Mouse (Mus musculus): ENCODE results near the gene Olfr95.
"Not testable (repeated sequence)": the region's sequence is repeated elsewhere in the genome, so short reads cannot be mapped to it uniquely, and the experiment has no call there.

Olfr95 gene

DNA sequence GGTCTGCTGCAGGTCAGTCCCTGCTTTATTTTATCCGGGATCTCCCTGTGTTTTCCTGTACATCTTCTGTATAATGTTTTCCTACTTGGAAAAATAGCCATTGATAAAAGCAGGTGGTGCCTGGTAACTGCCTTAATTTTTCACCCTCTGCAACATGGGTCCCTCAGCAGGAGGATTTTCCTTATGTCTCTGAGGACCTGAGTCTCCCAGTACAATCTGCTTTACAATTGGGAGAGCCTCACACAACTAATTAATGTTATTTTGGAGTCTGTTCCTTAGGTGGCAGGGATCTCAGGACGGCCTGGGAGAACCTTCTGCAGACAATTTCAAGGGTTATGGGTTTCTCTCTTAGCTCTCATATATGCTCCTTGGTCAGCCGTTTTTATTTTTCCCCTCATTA is at the start of gene Olfr95:
Gene Olfr95, minus strand, starts transcription at position 101 of the 400 bp plus-strand sequence.
- DNase-seq (ENCODE audit: low read depth, low spot score) = no peak

DNA sequence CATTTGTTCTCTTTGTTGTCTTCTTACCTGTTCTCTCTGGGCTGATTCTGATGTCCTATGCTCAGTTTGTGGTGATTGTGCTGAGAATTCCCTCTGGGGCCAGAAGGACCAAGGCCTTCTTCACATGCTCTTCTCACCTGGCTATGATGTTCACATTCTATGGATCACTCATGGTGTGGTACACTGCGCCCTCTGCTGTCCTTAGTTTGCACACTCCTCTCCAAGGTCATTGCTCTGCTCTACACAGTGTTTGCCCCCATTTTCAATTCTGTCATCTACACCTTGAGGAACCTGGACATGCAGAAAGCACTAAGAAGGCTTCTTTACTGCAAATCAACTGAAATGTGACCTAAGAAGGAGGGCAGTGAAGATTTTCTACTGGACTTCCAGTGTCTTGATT is 37.6 kb upstream of the Olfr95 start:
- DNase-seq (ENCODE audit: low read depth, low spot score) = no peak

DNA sequence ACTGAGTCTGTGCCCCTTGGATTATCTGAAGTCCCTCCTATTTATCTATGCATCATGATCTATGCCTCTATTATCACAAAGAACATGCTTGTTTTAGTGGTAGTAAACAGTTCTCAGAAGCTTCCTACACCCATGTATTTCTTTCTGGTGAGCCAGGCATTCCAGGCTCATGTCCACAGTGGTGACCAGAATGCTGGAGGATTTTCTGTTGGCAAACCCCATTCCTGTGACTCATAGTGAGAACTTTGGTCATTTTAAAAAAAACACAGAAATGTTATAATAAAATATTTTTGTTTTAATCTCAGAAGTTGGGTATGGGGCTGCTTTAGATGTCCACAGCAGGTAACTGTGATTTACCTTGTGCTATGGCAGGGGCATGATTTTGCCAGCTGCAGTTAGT is 36.5 kb upstream of the Olfr95 start:
- no peak for DNase-seq (ENCODE audit: low read depth, low spot score)

DNA sequence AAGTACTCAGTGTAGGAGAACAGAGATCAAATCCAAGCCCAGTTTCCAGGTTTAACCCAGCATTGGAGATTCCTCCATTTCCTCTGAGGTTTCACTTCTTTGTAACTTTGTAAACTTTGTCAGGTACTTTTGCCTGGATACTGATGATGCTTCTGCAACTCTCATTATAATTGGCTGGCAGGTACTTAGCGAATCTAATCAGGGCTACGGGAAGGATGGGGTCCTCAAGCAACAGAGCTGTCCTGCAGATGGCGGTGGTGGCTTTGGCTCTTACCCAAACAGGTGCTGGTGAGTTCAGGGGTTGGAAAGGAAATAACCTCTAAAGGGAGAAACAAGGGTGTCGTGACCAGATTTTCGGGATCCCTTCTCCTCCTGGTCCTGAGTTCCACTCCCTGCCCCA is 33.8 kb upstream of the Olfr95 start:
- DNase-seq (ENCODE audit: low read depth, low spot score) = peak; percentile 40

DNA sequence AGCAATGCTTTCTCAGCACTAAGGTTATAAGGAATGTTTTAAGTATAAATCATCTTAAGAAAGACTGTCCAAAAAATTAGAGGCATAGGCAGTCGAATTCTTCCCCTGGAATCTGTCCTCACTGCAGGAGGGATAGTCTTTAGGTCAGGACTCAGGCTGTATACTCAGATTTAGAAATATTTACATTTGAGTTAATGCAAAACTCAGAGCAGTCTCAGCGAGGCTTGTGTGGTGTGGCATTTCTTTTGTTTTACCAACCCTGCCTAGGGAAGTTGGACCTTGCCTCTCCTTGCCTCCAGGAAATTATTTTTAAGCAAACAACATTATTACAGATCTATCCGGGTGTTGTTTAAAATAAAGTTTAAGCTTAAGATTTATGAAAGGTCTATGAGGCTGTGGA is 29.3 kb upstream of the Olfr95 start:
- no peak for DNase-seq (ENCODE audit: low read depth, low spot score)

DNA sequence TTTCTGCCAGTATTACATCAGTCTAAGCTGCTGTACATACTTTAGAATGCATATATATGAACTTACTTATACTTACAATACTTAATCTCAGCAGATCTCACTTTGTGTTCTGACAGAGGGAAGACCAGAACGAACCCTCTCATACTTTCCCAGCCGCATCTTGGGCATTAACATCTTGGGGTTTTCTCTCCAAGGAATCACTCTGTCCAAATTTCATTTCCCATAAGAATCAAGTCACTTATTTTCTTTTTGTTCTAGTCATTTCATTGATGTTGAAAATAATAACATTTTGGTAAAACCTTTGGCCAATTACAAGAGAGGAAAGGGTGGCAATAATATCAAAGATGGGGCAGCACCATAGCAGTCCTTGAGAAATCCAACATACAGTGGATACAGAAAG is 24.3 kb upstream of the Olfr95 start, which contains the start of gene Olfr97:
Gene Olfr97, minus strand, starts transcription at position 101 of the 400 bp plus-strand sequence.
- DNase-seq (ENCODE audit: low read depth, low spot score) = not testable (repeated sequence)

DNA sequence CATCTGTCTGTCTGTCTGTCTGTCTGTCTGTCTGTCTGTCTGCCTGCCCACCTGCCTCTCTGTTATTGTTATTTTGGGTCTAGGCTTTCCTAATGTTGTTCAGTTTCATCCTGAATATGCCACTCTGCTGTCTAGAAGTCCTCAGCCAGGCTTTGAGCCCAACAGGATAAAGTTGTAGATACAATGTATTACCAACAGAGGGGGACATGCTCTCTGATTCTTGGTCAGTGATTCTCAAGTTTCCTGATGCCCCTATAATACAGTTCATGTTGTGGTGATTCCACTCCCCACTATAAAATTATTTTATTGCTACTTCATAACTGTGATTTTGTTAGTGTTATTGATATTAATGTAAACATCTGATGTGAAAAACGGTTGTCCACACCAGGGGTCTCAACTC is 9.0 kb upstream of the Olfr95 start:
- no peak for DNase-seq (ENCODE audit: low read depth, low spot score)

DNA sequence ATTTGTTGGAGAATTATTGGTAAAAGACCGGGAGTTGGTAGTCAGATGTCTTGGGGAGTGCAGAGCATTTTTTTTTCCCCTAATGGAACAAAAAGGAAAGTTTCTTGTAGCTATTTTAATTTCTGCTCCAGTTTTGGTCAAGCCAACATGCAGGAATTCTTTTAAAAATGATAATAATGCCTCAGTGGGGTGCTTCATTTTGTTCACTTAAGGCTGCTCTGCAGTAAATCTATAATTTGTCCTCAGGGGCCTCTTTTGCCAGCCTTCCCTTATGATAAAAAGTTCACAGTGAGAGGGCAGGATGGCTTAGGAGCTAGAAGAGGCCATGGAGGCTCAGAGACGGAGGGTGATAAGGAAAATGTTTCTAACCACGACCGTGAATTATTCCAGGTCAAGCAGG is 6.9 kb upstream of the Olfr95 start, which contains the start of gene Olfr96:
Gene Olfr96, plus strand, starts transcription at position 301 of the 400 bp plus-strand sequence.
- no peak for DNase-seq (ENCODE audit: low read depth, low spot score)

DNA sequence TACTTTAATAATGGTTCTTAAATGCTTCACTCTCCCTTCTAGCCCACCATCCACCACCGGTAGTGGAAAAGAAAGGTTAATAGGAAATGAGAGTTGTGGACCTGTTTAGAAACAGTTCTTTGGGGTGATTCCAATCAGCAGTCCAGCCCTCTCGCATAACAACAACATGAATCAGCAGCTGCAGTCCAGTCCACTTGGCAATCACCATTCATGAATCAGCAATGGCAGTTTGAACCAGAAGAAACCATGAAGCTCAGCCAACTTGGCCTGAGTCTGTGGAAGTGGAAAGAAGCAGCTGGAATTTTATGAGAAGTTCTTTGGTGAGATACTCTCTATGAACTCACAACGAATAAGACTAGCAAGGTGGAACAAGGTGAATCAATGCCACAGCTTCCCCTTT is 5.6 kb upstream of the Olfr95 start:
- DNase-seq (ENCODE audit: low read depth, low spot score) = peak; percentile 43

DNA sequence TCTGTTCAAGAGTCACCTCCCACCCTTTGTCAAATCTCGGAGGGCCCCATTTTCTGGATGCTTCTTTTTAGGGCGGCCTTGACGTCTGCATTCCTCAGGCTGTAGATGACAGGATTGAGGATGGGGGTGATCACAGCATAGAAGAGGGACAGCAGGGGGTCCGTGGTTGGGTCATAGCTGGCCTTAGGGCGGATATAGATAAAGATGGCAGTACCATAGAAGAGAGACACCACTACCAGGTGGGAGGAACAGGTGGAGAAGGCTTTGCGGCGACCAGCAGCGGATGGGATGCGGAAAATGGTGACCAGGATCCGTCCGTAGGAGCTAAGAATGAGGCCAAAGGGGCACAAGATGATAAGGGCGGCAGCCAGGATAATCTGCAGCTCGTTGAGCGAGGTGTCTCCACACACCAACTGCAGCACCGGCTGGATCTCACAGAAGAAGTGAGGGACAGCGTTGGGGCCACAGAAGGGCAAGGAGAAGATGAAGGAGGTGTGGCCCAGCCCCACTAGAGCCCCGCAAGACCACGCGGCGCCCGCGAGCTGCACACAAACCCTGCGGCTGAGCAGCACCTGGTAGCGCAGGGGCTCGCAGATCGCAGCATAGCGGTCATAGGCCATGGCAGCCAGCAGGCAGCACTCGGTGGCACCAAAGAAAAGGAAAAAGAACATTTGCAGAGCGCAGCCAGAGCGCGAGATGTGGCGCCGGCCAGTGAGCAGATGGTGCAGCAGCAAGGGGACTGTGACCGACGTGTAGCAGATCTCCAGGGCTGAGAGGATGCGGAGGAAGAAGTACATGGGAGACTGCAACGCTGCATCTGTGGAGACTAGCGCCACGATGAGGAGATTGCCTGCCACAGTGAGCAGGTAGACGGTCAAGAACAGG is 1.8 kb downstream of the Olfr95 start:
- no peak for DNase-seq (ENCODE audit: low read depth, low spot score)

DNA sequence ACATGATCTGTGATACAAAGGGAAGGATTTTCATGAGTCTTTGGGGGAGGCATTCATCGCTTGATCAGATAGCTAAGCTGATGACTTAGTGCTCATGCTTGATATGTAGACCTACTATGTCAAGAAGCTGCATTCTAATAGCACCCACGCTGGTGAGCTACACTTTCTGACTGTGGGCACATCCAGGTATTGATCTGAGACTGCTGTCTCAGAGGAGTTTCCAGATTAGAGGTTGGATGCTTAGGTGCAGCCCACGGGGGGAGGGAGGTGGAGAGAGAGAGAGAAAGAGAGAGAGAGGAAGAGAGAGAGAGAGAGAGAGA is 9.0 kb downstream of the Olfr95 start:
- no peak for DNase-seq (ENCODE audit: low read depth, low spot score)

DNA sequence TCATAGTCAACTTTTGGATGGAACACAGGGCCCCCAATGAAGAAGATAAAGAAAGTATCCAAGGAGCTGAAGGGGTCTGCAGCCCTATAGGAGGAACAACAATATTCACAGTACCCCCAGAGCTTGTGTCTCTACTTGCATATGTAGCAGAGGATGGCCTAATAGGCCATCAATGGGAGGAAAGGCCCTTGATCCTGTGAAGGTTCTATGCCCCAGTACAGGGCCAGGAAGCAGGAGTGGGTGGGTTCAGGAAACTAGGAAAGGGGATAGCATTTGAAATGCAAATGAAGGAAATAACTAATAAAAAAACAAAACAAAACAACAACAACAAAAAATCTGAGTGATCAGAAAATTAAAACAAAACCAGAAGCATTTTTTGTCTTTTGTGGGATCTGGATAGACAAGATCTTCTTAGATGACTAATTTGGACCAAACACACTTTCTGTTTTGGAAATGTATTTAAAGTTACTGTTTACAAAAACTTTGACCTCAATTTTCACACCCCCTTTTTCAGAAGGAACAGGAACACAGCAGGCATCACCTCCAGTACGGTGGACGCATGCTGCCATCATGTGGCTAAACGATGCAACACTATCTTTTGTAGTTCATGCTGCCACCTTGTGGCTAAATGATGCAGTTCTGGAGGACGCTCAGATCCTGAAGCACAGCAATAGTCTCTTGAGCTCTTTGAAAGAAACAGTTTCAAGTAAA is 9.6 kb downstream of the Olfr95 start:
- peak; percentile 58 for DNase-seq (ENCODE audit: low read depth, low spot score)

DNA sequence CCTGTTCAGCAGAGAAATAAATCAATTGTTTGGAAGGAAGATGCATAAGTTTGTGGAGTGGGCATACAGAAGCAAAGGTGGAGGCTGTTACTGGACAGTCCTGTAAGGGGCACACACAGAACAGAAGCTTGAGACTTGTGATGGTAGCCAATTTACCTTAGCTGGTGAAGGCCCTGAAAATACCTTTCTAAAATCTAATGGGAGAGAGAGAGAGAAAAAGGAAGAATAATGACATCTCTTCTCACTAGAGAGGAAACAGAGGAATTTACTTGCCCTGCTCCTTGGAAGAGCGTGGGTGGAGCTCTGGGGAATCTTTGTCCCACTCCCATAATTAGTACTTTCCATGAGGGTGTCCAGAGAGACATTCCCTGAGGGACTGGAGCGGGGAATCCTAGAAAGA is 12.0 kb downstream of the Olfr95 start, which contains the start of gene Olfr94:
Gene Olfr94, minus strand, starts transcription at position 101 of the 400 bp plus-strand sequence.
- no peak for DNase-seq (ENCODE audit: low read depth, low spot score)

DNA sequence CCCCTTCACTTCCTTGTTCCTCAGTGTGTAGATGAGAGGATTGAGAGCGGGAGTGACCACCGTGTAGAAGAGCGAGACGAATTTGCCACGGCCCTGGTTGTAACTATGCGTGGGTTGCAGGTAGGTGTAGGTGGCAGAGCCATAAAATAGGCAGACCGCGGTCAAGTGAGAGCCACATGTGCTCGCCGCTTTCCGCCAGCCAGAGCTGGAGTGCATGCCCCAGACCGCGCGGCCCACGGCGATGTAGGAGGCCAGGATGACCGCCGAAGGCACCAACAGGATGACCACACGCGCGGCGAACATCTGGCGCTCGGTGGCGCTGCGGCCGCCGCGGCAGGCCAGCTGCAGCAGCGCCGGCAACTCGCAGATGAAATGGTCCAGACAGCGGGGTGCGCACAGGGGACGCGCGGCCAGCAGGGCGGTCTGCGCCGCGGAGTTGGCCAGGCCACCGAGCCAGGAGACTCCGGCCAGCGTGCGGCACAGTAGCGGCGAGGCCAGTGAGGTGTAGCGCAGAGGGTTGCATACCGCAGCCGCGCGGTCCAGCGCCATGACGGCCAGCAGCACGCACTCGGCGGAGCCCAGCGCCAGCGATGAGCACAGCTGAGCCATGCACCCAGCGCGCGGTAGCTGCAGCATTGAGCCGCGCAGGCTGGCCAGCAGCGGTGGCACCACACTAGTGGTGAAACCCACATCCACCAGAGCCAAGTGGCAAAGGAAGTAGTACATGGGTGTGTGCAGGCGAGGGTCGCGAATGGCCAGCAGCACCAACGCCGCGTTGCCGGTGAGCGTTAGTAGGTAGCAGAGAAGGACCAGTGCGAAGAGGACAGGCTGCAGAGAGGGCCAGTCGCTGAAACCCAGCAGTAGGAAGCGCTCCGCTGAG is 15.8 kb downstream of the Olfr95 start:
- no peak for DNase-seq (ENCODE audit: low read depth, low spot score)

DNA sequence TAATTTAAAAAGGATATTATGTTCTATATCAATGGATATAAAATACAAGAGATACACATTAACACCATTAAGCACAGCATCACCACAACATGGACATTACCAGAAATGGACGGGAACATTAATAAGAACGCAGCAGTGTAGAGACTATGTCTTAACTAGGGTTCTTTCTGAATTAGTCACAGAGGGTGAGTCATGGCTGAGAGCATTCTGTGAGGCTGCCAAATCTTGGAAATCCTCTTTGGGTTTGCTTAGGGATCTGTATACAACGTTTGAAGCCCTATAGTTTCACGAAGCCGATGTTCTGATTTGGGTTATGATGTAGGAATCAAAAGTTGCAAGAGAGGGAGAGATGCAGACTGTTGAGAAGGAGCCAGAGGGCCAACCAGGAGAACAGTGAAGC is 18.1 kb downstream of the Olfr95 start:
- DNase-seq (ENCODE audit: low read depth, low spot score) = no peak

DNA sequence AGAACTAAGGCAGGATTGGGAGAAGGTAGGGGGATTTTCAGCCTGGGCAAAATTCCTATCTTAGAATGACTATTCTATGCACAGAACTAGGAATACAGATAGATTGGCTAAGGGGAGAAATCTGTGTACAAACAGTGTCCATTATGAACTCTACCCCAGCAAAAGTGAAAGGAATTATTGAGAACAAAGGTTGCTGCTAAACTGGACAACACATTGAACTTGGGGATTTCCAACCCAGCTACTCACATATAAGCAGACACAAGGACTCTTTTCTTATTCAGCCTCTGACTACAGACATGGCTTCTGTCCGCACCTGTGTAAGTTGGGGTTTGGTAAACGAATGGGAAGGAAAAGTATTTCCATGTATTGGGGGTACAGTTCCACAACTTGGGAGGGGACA is 19.3 kb downstream of the Olfr95 start, which contains the start of gene Ubd:
Gene Ubd, plus strand, starts transcription at position 237 of the 400 bp plus-strand sequence.
- DNase-seq (ENCODE audit: low read depth, low spot score) = no peak

DNA sequence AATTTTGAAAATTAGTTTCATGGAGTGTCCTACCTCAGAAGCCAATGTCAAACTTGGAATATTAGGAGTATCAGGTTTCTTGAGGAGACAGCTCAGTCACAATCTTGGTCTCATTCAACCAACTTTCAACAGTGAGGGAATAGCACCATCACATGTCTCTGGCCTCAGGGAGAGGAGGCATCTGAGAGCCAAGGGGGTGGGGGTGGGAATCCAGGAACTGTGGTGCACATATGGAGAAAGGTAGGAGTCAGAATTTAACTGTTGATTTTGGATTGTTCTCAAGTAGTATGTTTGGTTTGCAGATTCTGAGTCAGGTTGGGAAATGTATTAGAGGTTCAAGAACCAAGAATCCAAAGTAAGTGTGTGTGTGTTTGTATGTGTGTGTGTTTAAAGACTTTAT is 19.9 kb downstream of the Olfr95 start:
- no peak for DNase-seq (ENCODE audit: low read depth, low spot score)

DNA sequence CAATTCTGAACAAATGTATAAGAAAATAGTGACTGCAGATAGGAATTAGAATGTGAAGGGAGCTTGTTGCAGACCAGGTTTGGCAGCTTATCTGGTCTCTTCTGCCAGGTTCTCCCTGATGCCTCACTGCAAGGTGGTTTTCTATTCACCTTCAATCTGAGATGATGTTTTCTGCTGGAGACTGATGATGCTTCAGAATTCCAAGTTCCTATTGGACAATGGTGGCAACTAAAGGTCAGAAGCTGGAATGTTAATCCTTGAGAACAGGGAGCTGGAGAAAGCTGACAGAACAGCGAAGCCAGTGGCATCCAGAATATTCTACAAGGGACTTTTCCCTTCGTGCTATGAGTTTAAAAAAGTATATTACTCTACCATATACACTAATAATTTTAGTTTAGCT is 22.2 kb downstream of the Olfr95 start:
- peak; percentile 6 for DNase-seq (ENCODE audit: low read depth, low spot score)

DNA sequence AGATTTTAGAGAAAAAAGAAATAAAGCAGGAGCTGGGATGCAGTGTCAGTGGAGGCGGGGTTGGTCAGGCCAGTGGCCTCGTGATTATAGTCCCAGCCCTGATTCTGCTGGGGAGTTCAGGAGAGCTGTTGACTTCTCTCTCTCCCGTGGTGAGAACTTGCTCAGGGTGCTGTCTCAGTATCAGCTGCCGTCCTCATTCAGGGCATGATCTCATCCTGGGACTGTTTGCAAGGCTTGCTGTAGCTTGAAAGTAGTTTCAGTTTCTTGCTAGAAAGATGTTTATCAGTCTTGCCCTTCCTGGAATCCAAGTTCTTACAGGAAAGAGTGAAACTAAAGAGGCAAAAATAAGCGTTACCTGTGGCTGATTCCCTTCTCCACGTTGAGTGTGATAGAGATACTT is 27.4 kb downstream of the Olfr95 start:
- DNase-seq (ENCODE audit: low read depth, low spot score) = peak; percentile 3

DNA sequence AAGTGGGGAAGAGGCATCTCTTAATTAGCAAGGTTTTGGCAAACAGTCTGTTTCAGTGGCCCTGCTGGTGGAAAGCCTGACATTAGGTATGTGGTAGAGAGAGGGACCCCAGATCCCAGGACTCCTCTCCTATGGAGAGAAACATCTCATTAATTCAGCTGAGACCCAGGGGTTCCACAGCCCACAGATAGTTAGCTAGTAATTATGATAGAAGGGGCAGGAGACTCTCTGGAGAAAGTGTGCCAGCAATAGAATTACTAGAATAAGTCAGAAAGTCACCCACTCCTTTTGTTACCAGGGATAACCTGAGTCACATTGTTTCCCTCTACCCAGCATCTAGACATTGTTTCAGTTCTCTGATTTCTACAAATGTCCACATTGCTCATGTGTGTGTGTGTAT is 51.5 kb downstream of the Olfr95 start, which contains the start of gene Olfr93:
Gene Olfr93, minus strand, starts transcription at position 101 of the 400 bp plus-strand sequence.
- no peak for DNase-seq (ENCODE audit: low read depth, low spot score)

All from skeletal muscle tissue, adult 2 months (tissue).